Mouse (Mus musculus): Measurements from ENCODE around the gene Xrcc3.

Gene Xrcc3

GRCm38 (mm10) chr12:111779544-111779943 lies 34.1 kb downstream of the Xrcc3 start:
- no peak for ATAC-seq (ENCODE audit: insufficient number of reproducible peaks, low FRiP score, low TSS enrichment)

- ATAC-seq (ENCODE audit: insufficient number of reproducible peaks, low FRiP score, low TSS enrichment) = no peak
Measured at GRCm38 (mm10) chr12:111777919-111778318, 35.8 kb downstream of the Xrcc3 start.

- no peak for ATAC-seq (ENCODE audit: insufficient number of reproducible peaks, low FRiP score, low TSS enrichment)
Measured at GRCm38 (mm10) chr12:111774845-111775244, 38.8 kb downstream of the Xrcc3 start.

- no peak for ATAC-seq (ENCODE audit: insufficient number of reproducible peaks, low FRiP score, low TSS enrichment)
Measured at GRCm38 (mm10) chr12:111774156-111774555, 39.5 kb downstream of the Xrcc3 start.

GRCm38 (mm10) chr12:111770651-111771050 lies 43.0 kb downstream of the Xrcc3 start:
- ATAC-seq (ENCODE audit: insufficient number of reproducible peaks, low FRiP score, low TSS enrichment) = no peak

- ATAC-seq (ENCODE audit: insufficient number of reproducible peaks, low FRiP score, low TSS enrichment) = no peak
Measured at GRCm38 (mm10) chr12:111769816-111770577, 43.7 kb downstream of the Xrcc3 start.

- ATAC-seq (ENCODE audit: insufficient number of reproducible peaks, low FRiP score, low TSS enrichment) = no peak
Measured at GRCm38 (mm10) chr12:111769306-111769705, 44.4 kb downstream of the Xrcc3 start.

- no peak for ATAC-seq (ENCODE audit: insufficient number of reproducible peaks, low FRiP score, low TSS enrichment)
Measured at GRCm38 (mm10) chr12:111768322-111768928, 45.2 kb downstream of the Xrcc3 start.

GRCm38 (mm10) chr12:111766313-111767236 lies 47.1 kb downstream of the Xrcc3 start:
- ATAC-seq (ENCODE audit: insufficient number of reproducible peaks, low FRiP score, low TSS enrichment) = 0 out of 2 replicates have a peak, but pooled peaks have one; percentile 41

- ATAC-seq (ENCODE audit: insufficient number of reproducible peaks, low FRiP score, low TSS enrichment) = no peak
Measured at GRCm38 (mm10) chr12:111762620-111763280, 50.9 kb downstream of the Xrcc3 start.

- no peak for ATAC-seq (ENCODE audit: insufficient number of reproducible peaks, low FRiP score, low TSS enrichment)
Measured at GRCm38 (mm10) chr12:111760306-111760908, 53.3 kb downstream of the Xrcc3 start.

GRCm38 (mm10) chr12:111759176-111760061 lies 54.3 kb downstream of the Xrcc3 start:
- ATAC-seq (ENCODE audit: insufficient number of reproducible peaks, low FRiP score, low TSS enrichment) = peak; percentile 29; the same call in 1 of the 2 replicates

GRCm38 (mm10) chr12:111758381-111759175 lies 55.1 kb downstream of the Xrcc3 start, which contains the start of gene Klc1:
Gene Klc1, plus strand, starts transcription at chr12:111758849.
- ATAC-seq (ENCODE audit: insufficient number of reproducible peaks, low FRiP score, low TSS enrichment) = peak; percentile 62

GRCm38 (mm10) chr12:111757561-111758325 lies 55.9 kb downstream of the Xrcc3 start:
- ATAC-seq (ENCODE audit: insufficient number of reproducible peaks, low FRiP score, low TSS enrichment) = no peak

- ATAC-seq (ENCODE audit: insufficient number of reproducible peaks, low FRiP score, low TSS enrichment) = no peak
Measured at GRCm38 (mm10) chr12:111756698-111757082, 57.0 kb downstream of the Xrcc3 start.

- no peak for ATAC-seq (ENCODE audit: insufficient number of reproducible peaks, low FRiP score, low TSS enrichment)
Measured at GRCm38 (mm10) chr12:111756082-111756697, 57.5 kb downstream of the Xrcc3 start.

- ATAC-seq (ENCODE audit: insufficient number of reproducible peaks, low FRiP score, low TSS enrichment) = no peak
Measured at GRCm38 (mm10) chr12:111755231-111755630, 58.4 kb downstream of the Xrcc3 start.
